Mouse (Mus musculus) spleen, adult 2 months (tissue): ENCODE measurements around the gene Kcnt1. TPM values are rescaled to one million over a fixed set of nuclear protein-coding genes. Genes with fewer than 3 reads are reported as not detected.
A peak's percentile ranks its signal among the peaks of the same experiment; 100 is the strongest.

Source experiments
- DNase-seq, 2 experiments: peaks; one replicate each; pipeline versions ENCODE4 v3.0.0 to v3.0.0-alpha.2; 2012 to 2021; ENCODE audit warnings: low spot score in 2 of 2, low read depth in 1 of 2
- H3K27ac ChIP-seq: fragments of 200-500 bp; 2 replicates; pipeline ENCODE4 v1.5.1; 2012; ENCODE audit warnings: low read length, inconsistent platforms; ENCODE audit not compliant: insufficient read depth
- H3K27me3 ChIP-seq: fragments of 200-500 bp; 2 replicates; pipeline ENCODE4 v1.6.1; 2012; ENCODE audit warnings: mild to moderate bottlenecking, moderate library complexity, low read length, inconsistent platforms; ENCODE audit not compliant: control insufficient read depth, insufficient read depth
- H3K36me3 ChIP-seq: fragments of 200-500 bp; 2 replicates; pipeline ENCODE4 v1.6.1; 2012; ENCODE audit warnings: mild to moderate bottlenecking, low read length, inconsistent platforms; ENCODE audit not compliant: control insufficient read depth, insufficient read depth
- H3K4me1 ChIP-seq: fragments of 200-500 bp; 2 replicates; pipeline ENCODE4 v1.6.1; 2011; ENCODE audit warnings: inconsistent platforms; ENCODE audit not compliant: control insufficient read depth, insufficient read depth, insufficient read length
- H3K4me3 ChIP-seq: fragments of 200-500 bp; 2 replicates; pipeline ENCODE4 v1.5.1; 2011; ENCODE audit warnings: mild to moderate bottlenecking, inconsistent platforms; ENCODE audit not compliant: insufficient read depth, insufficient read length; ENCODE audit errors: extremely low read depth
- CTCF ChIP-seq: fragments of 200-500 bp; IDR thresholded peaks from 2 replicates; pipeline ENCODE4 v1.5.1; 2011; ENCODE audit warnings: mild to moderate bottlenecking, inconsistent platforms; ENCODE audit not compliant: insufficient read depth, insufficient read length, insufficient replicate concordance; ENCODE audit errors: extremely low read depth
- POLR2A ChIP-seq: fragments of 200-500 bp; IDR thresholded peaks from 2 replicates; pipeline ENCODE4 v1.6.1; 2011; ENCODE audit warnings: low read depth, low read length, inconsistent platforms
- WGBS: fragments of 180-500 bp; shearing (Covaris S2); methylation state at CpG from one replicate; pipeline ENCODE4 v1.1.7; 2018; 5-methylcytosine and 5-hydroxymethylcytosine counted together
- polyA plus RNA-seq: library from polyadenylated mRNA; depleted of rRNA; stranded (reverse); fragments of >200 nt; gene quantifications from 2 replicates; pipeline ENCODE4 v1.2.3, GENCODE M21; 2012

The Kcnt1 gene
- polyA plus RNA-seq, 1 experiment, result 0.40 TPM

- no peak for DNase-seq
- H3K4me3 ChIP-seq, result no peak overlapping the region
- TF ChIP-seq POLR2A (no peak), CTCF (no peak)
- no peak overlapping the region for H3K27ac ChIP-seq
- no peaks in the 10 kb centered on the region for H3K27me3 ChIP-seq
- 60% methylated on average over 5 of the region's 5 CpGs for WGBS
- H3K4me1 ChIP-seq, result no peaks in the 10 kb centered on the region
- no peaks in the 10 kb centered on the region for H3K36me3 ChIP-seq
These were observed 24.6 kb downstream of the Kcnt1 start for GRCm38 (mm10) chr2:25888144-25888543.

- Histone ChIP-seq H3K36me3 (no peaks in the 10 kb centered on the region), H3K27me3 (no peaks in the 10 kb centered on the region), H3K4me3 (no peak overlapping the region), H3K27ac (no peak overlapping the region), H3K4me1 (no peaks in the 10 kb centered on the region)
- 41% methylated on average over 7 of the region's 7 CpGs for WGBS
- TF ChIP-seq CTCF, result no peak
- no peak for TF ChIP-seq POLR2A
- DNase-seq, result no peak
These were observed 28.9 kb downstream of the Kcnt1 start for GRCm38 (mm10) chr2:25892440-25892839.

GRCm38 (mm10) chr2:25898970-25899369, 35.4 kb downstream of the Kcnt1 start:
- 85% methylated on average over 9 of the region's 9 CpGs for WGBS
- Histone ChIP-seq H3K36me3 (no peaks in the 10 kb centered on the region), H3K27ac (no peak overlapping the region), H3K27me3 (no peaks in the 10 kb centered on the region), H3K4me1 (no peaks in the 10 kb centered on the region), H3K4me3 (no peak overlapping the region)
- TF ChIP-seq CTCF (no peak), POLR2A (no peak)
- DNase-seq, result no peak

DNA sequence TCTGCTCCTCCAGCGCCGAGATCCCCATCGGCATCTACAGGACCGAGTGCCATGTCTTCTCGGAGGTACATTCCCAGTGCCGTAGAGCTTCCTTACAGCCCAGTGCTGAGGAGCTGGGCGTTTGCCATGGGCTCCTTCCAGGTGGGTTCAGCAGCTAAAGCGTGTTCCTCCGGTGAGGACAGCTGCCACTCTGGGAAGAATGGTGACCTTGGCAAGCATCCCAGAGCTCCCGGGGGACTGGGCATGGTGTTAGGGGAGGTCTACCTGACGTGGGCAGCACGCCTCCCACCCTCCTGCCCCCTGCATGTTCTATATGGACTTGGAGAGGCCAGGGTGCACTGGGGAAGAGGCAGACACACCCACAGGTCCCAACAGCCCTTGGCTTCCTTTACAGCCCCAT, 46.3 kb downstream of the Kcnt1 start:
- no peak overlapping the region for H3K27ac ChIP-seq
- H3K4me3 ChIP-seq, result no peak overlapping the region
- DNase-seq, result no peak
- no peaks in the 10 kb centered on the region for H3K36me3 ChIP-seq
- TF ChIP-seq POLR2A (no peak), CTCF (no peak)
- no peaks in the 10 kb centered on the region for H3K27me3 ChIP-seq
- WGBS, result 87% methylated on average over 12 of the region's 12 CpGs
- no peaks in the 10 kb centered on the region for H3K4me1 ChIP-seq

GRCm38 (mm10) chr2:25913247-25913646, 49.7 kb downstream of the Kcnt1 start:
- no peak overlapping the region for H3K27ac ChIP-seq
- DNase-seq, result peak; percentile 9 to 15
- no peaks in the 10 kb centered on the region for H3K4me1 ChIP-seq
- no peak overlapping the region for H3K4me3 ChIP-seq
- H3K27me3 ChIP-seq, result no peaks in the 10 kb centered on the region
- TF ChIP-seq CTCF (peak; percentile 26; the same call in 1 of the 2 replicates), POLR2A (no peak)
- WGBS, result 10% methylated on average over 2 of the region's 2 CpGs
- no peaks in the 10 kb centered on the region for H3K36me3 ChIP-seq

- WGBS, result 78% methylated on average over 4 of the region's 4 CpGs
- H3K27me3 ChIP-seq, result no peaks in the 10 kb centered on the region
These were observed 50.7 kb downstream of the Kcnt1 start for GRCm38 (mm10) chr2:25914201-25914600.

DNA sequence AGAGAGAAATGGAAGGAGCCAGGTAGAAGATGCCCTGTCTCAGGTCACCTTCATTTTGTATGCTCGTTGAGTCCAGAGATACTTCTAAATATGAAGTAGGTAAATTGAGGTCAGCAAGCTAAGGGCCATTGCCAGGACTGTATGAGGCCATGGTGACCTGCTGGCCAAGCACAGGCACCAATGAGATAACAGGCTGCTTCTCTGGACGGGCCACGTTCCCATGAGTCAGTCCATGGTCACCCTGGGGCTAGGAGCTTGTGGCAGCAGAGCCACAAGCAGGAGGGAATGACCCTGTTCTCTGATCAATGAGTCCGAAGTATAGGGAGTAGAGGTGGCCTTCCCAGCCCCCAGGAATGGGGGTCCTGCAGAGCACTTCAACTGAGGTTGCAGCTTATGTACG, 51.3 kb downstream of the Kcnt1 start:
- 90% methylated on average over 5 of the region's 5 CpGs for WGBS
- no peak overlapping the region for H3K4me3 ChIP-seq
- TF ChIP-seq POLR2A (no peak), CTCF (no peak)
- no peak overlapping the region for H3K27ac ChIP-seq
- H3K4me1 ChIP-seq, result no peaks in the 10 kb centered on the region
- no peak for DNase-seq
- no peaks in the 10 kb centered on the region for H3K36me3 ChIP-seq
- no peaks in the 10 kb centered on the region for H3K27me3 ChIP-seq

More at GRCm38 (mm10) chr2:25914201-25914600, 50.7 kb downstream of the Kcnt1 start:
- Histone ChIP-seq H3K36me3 (no peaks in the 10 kb centered on the region), H3K4me3 (no peak overlapping the region), H3K27ac (no peak overlapping the region), H3K4me1 (no peaks in the 10 kb centered on the region)
- no peak for DNase-seq
- no peak for TF ChIP-seq CTCF
- no peak for TF ChIP-seq POLR2A

GRCm38 (mm10) chr2:25918408-25918807, 54.9 kb downstream of the Kcnt1 start:
- Histone ChIP-seq H3K27me3 (no peaks in the 10 kb centered on the region), H3K4me1 (no peaks in the 10 kb centered on the region), H3K36me3 (no peaks in the 10 kb centered on the region), H3K27ac (no peak overlapping the region), H3K4me3 (no peak overlapping the region)
- DNase-seq, result no peak
- 90% methylated on average over 2 of the region's 2 CpGs for WGBS
- no peak for TF ChIP-seq POLR2A
- no peak for TF ChIP-seq CTCF
